Mouse (Mus musculus) B cell, adult 67 days (primary cell): Measurements from ENCODE around the gene Maco1. TPM values are rescaled to one million over a fixed set of nuclear protein-coding genes. Genes with fewer than 3 reads are reported as not detected.

ENCODE experiments used
- total RNA-seq, 2 experiments: library from RNA; stranded (reverse); gene quantifications; 4 replicates each; pipeline ENCODE4 v1.2.4; 2023

Gene Maco1
- 10 to 100 TPM; 52.8 to 53.8 TPM for total RNA-seq

GRCm38 (mm10) chr4:134853259-134853636, at the start of gene Maco1:
Gene Maco1 (minus strand): TSS chr4:134853345.

GRCm38 (mm10) chr4:134863937-134864729, 11.0 kb upstream of the Maco1 start, which contains the start of gene Rhd:
Gene Rhd (plus strand): TSS chr4:134864536.

GRCm38 (mm10) chr4:134767426-134768225, 85.5 kb downstream of the Maco1 start, which contains the start of gene Ldlrap1:
Gene Ldlrap1 (minus strand): TSS chr4:134768024.

Other genes with a start within 250 kb of the Maco1 start
- gene Man1c1, start 149.1 kb downstream of the Maco1 start, total RNA-seq = 1 to 10 TPM; 6.5 to 6.7 TPM
- 10 to 100 TPM; 14.7 to 18.6 TPM for gene Ldlrap1, start 85.3 kb downstream of the Maco1 start, total RNA-seq
- gene Rhd, start 11.2 kb upstream of the Maco1 start, total RNA-seq = not detected
- 100 to 1,000 TPM; 123 to 131 TPM for gene Tmem50a, start 61.7 kb upstream of the Maco1 start, total RNA-seq
- 100 to 1,000 TPM; 358 to 368 TPM for gene Rsrp1, start 70.2 kb upstream of the Maco1 start, total RNA-seq
- 100 to 1,000 TPM; 189 to 203 TPM for gene Syf2, start 77.6 kb upstream of the Maco1 start, total RNA-seq